Mouse (Mus musculus) liver, embryonic 12.5 days (tissue): ENCODE measurements at regions not wholly inside any gene's neighbourhood (a gene's known extent, or its start where the extent isn't known, plus 50 kb on each side); places are given as distances from the start of the nearest gene placed in this dataset.

Experiments
- ATAC-seq: fragments of 200-750 bp; cut with Nextera tagmentation; 2 replicates; pipeline ENCODE4 v1.8.0; 2017; ENCODE audit warnings: moderate number of reproducible peaks, mild to moderate bottlenecking, moderate library complexity
- H3K27ac ChIP-seq: fragments of 300-500 bp; sonication (generic); 2 replicates; pipeline ENCODE4 v1.5.1; 2016; ENCODE audit warnings: mild to moderate bottlenecking
- H3K27me3 ChIP-seq: fragments of 300-500 bp; sonication (generic); replicated peaks from 2 replicates; pipeline ENCODE4 v1.6.1; 2016; ENCODE audit warnings: mild to moderate bottlenecking, moderate library complexity
- H3K36me3 ChIP-seq: fragments of 300-500 bp; sonication (generic); 2 replicates; pipeline ENCODE4 v1.6.1; 2016; ENCODE audit warnings: mild to moderate bottlenecking, moderate library complexity
- H3K4me1 ChIP-seq: fragments of 300-500 bp; sonication (generic); 2 replicates; pipeline ENCODE4 v1.6.1; 2016
- H3K4me2 ChIP-seq: fragments of 300-500 bp; sonication (generic); 2 replicates; pipeline ENCODE4 v1.6.1; 2016; ENCODE audit warnings: mild to moderate bottlenecking, moderate library complexity
- H3K4me3 ChIP-seq: fragments of 300-500 bp; sonication (generic); 2 replicates; pipeline ENCODE4 v1.5.1; 2016; ENCODE audit warnings: mild to moderate bottlenecking, moderate library complexity
- H3K9ac ChIP-seq: fragments of 300-500 bp; sonication (generic); 2 replicates; pipeline ENCODE4 v1.6.1; 2016; ENCODE audit warnings: mild to moderate bottlenecking, moderate library complexity
- H3K9me3 ChIP-seq: fragments of 300-500 bp; sonication (generic); replicated peaks from 2 replicates; pipeline ENCODE4 v1.6.1; 2016; ENCODE audit warnings: mild to moderate bottlenecking, moderate library complexity
- WGBS: fragments of 180-500 bp; shearing (Covaris S2); methylation state at CpG from one replicate; pipeline ENCODE4 v1.1.7; 2016; ENCODE audit not compliant: insufficient replicate concordance; 5-methylcytosine and 5-hydroxymethylcytosine counted together

- ATAC-seq: no peak
- H3K9ac ChIP-seq: no peak overlapping the region
- H3K9me3 ChIP-seq: no peaks in the 10 kb centered on the region
- no peaks in the 10 kb centered on the region; the same call in 1 of the 2 replicates for H3K27me3 ChIP-seq
- WGBS: 56% methylated on average over 4 of the region's 4 CpGs
- H3K4me2 ChIP-seq: no peak overlapping the region
- H3K4me3 ChIP-seq: no peak overlapping the region
- H3K27ac ChIP-seq: no peak overlapping the region
- H3K36me3 ChIP-seq: no peaks in the 10 kb centered on the region
- H3K4me1 ChIP-seq: no peaks in the 10 kb centered on the region
Measured at GRCm38 (mm10) chr1:92727961-92728360, 79.3 kb upstream of the Otos start.

DNA sequence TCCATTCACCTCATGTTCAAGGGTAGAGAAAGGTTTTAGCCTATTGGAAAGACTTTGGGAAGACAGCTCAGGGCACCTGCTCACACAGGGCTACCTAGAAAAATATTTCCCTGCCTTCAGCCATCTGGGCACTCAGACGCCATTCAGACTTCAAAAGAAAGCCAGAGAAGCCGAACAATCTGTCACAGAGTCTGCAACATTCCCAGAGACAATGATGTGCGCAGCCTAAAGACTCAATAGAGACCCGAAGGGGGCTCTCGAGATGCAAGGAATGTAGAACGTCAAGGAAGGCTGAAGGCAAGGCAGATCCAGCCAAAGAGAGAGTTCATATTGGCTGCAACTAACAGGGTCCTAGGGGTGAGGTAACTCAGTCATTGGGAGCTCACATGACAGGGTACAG lies 78.7 kb upstream of the Otos start:
- Histone ChIP-seq H3K27ac (no peak overlapping the region), H3K4me3 (no peak overlapping the region), H3K9ac (no peak overlapping the region), H3K27me3 (no peaks in the 10 kb centered on the region; the same call in 1 of the 2 replicates), H3K4me2 (no peak overlapping the region), H3K36me3 (no peaks in the 10 kb centered on the region), H3K9me3 (no peaks in the 10 kb centered on the region), H3K4me1 (no peaks in the 10 kb centered on the region)
- ATAC-seq: no peak
- whole genome bisulfite sequencing: 63% methylated on average over 6 of the region's 6 CpGs

GRCm38 (mm10) chr1:92726341-92726740 lies 77.7 kb upstream of the Otos start:
- no peak overlapping the region for H3K4me3 ChIP-seq
- H3K27me3 ChIP-seq: no peaks in the 10 kb centered on the region; the same call in 1 of the 2 replicates
- no peak for ATAC-seq
- no peak overlapping the region for H3K27ac ChIP-seq
- no peaks in the 10 kb centered on the region for H3K9me3 ChIP-seq
- H3K4me1 ChIP-seq: no peaks in the 10 kb centered on the region
- H3K36me3 ChIP-seq: no peaks in the 10 kb centered on the region
- WGBS: 64% methylated on average over 6 of the region's 6 CpGs
- H3K4me2 ChIP-seq: no peak overlapping the region
- H3K9ac ChIP-seq: no peak overlapping the region

DNA sequence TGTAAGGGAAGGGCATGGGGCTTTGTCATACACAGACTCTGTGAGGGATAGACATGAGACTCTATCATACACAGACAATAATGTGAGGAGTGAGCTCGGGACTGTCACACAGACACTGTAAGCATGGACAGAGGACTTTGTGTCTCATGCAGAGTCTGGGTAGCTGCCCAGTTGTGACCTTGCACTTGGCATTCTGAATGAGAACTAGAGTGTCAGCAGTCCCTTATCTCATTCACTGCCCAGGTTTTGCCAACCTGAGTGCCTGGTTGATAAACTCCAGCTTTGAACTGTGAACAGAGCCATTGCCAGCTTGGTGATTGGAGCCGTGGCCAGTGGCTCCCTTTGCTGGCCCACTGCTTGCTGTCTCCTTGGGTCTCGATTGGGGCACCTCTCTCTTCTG lies 75.5 kb upstream of the Otos start:
- 56% methylated on average over 3 of the region's 3 CpGs for WGBS
- Histone ChIP-seq H3K9ac (no peak overlapping the region), H3K27ac (no peak overlapping the region), H3K36me3 (no peaks in the 10 kb centered on the region), H3K4me2 (no peak overlapping the region), H3K9me3 (no peaks in the 10 kb centered on the region), H3K27me3 (no peaks in the 10 kb centered on the region), H3K4me3 (no peak overlapping the region), H3K4me1 (no peaks in the 10 kb centered on the region)
- no peak for ATAC-seq

DNA sequence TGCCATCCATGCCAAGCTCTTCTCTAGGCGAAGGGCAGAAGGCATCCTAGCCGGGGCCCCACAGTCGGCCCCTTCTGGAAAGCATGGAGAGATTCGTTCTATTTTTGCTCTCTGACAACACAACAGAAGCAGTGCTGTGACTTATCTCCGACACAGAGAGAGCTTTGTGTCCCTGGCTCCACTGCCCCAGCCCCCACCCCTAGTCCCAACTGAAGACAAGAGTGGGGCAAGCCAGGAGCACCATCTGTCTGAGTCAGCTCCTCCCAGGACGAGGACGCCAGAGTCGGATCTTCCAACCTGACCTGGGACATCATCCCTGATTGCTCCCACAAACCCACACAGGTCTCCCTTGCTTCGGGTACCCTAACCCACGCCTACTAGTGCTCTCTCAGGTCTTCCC lies 71.9 kb upstream of the Otos start:
- Histone ChIP-seq H3K4me1 (no peaks in the 10 kb centered on the region), H3K27me3 (0 out of 2 replicates have a peak, but pooled peaks cover 7% of the 10 kb centered on the region), H3K36me3 (no peaks in the 10 kb centered on the region), H3K4me2 (no peak overlapping the region), H3K4me3 (no peak overlapping the region), H3K27ac (no peak overlapping the region), H3K9ac (no peak overlapping the region), H3K9me3 (no peaks in the 10 kb centered on the region)
- no peak for ATAC-seq
- WGBS: 72% methylated on average over 10 of the region's 10 CpGs

DNA sequence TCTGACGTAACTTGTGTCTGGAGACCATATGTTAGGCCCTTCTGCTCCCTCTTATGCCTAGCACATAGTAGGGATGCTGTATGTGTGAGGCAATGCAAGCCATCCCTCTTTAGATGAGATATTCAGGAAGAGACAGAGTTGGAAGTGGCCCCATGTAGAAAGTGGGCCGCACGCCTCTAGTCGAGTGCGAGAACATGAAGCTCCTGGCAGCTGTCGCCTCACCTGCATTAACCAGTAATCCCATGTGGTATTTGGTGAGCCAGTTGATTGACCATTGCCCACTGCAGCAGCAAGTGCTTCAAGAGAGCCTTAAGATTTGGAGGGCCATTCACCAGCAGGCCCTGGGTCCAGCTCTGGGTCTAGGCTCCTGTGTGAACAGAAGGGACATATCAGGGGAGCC lies 71.2 kb upstream of the Otos start:
- Histone ChIP-seq H3K27ac (no peak overlapping the region), H3K36me3 (no peaks in the 10 kb centered on the region), H3K27me3 (0 out of 2 replicates have a peak, but pooled peaks cover 8% of the 10 kb centered on the region), H3K9me3 (no peaks in the 10 kb centered on the region), H3K4me1 (no peaks in the 10 kb centered on the region), H3K4me3 (no peak overlapping the region), H3K4me2 (no peak overlapping the region), H3K9ac (no peak overlapping the region)
- WGBS: 86% methylated on average over 6 of the region's 6 CpGs
- ATAC-seq: no peak

DNA sequence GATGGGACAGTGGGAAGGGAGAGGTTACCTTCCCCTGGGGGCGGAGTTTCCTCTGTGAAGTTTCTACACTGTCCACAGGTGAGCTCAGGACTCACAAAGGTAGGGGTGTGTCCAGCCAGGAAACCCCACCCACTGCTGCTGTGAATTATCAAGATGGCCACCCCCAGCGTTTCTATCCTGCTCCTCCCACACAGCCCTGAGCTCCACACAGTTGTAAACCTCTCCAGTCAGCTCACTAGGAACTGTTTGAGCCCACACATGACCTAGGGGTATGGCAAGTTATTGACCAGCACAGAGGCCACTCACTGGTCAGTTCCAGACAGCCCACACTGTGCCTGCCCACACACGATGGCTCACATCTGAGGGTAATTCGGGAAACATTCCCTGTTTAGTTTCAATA lies 69.5 kb upstream of the Otos start:
- Histone ChIP-seq H3K27ac (no peak overlapping the region), H3K4me3 (no peak overlapping the region), H3K27me3 (0 out of 2 replicates have a peak, but pooled peaks cover 8% of the 10 kb centered on the region), H3K36me3 (no peaks in the 10 kb centered on the region), H3K4me2 (no peak overlapping the region), H3K9me3 (no peaks in the 10 kb centered on the region), H3K9ac (no peak overlapping the region), H3K4me1 (no peaks in the 10 kb centered on the region)
- ATAC-seq: no peak
- WGBS: 57% methylated on average over 4 of the region's 4 CpGs

DNA sequence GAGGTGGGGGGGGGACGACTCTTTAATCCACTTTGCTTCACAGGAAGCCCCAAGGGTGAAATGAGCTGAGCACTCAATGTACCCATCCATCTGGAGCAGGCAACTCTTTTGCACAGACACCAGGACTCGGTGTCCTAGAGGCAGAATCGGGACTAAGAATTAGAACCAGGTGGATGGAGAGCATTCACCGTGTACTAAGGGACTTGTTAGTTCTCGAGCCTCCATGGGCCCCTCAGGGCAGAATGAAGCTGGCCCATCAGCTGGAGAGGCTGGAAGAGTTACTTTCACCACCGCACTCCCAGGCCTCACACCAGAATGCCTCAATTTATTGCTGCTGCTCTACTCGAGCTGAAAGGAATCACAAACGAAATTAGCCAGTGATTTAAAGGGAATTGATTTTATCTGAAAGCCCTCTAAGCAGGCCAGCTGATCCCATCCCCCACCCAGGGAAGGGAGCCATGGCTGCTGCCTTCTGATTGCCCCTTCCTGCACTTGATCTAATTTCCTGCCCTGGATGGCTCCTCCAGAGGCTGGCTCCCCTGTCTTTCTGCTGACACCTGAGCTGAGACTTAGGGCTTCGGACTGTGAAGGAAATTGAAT lies 66.2 kb upstream of the Otos start:
- Histone ChIP-seq H3K27me3 (0 out of 2 replicates have a peak, but pooled peaks cover 8% of the 10 kb centered on the region), H3K4me1 (no peaks in the 10 kb centered on the region), H3K4me2 (no peak overlapping the region), H3K9me3 (no peaks in the 10 kb centered on the region), H3K36me3 (no peaks in the 10 kb centered on the region), H3K4me3 (no peak overlapping the region), H3K27ac (no peak overlapping the region), H3K9ac (no peak overlapping the region)
- 37% methylated on average over 9 of the region's 9 CpGs for WGBS
- no peak for ATAC-seq

DNA sequence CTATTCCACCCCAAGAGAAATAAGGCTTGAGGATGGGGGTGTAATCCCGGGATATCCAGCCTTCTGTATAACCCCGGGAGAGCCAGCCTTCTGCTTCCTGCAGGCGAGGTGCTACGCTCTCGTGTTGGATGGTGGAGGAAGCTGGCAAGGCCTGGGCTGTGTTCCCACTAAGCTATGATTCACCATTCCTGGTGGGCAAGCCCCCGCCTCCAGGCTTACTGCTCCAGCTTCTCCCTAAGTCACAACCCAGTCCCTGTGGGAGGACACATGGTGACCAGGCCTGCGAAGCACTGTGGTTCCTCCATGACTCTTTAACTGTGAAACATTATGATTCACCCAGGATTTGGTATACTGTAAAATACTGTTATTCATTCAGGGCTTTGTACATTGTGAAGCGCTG lies 63.7 kb upstream of the Otos start:
- Histone ChIP-seq H3K4me3 (no peak overlapping the region), H3K27me3 (0 out of 2 replicates have a peak, but pooled peaks cover 8% of the 10 kb centered on the region), H3K9ac (no peak overlapping the region), H3K36me3 (no peaks in the 10 kb centered on the region), H3K4me1 (no peaks in the 10 kb centered on the region), H3K9me3 (no peaks in the 10 kb centered on the region), H3K27ac (no peak overlapping the region), H3K4me2 (no peak overlapping the region)
- no peak for ATAC-seq
- WGBS: 66% methylated on average over 8 of the region's 8 CpGs

GRCm38 (mm10) chr1:92710321-92710839 lies 61.7 kb upstream of the Otos start:
- Histone ChIP-seq H3K27me3 (no peaks in the 10 kb centered on the region), H3K4me1 (no peaks in the 10 kb centered on the region), H3K36me3 (no peaks in the 10 kb centered on the region), H3K27ac (no peak overlapping the region), H3K9ac (no peak overlapping the region), H3K4me3 (no peak overlapping the region), H3K4me2 (no peak overlapping the region), H3K9me3 (no peaks in the 10 kb centered on the region)
- 55% methylated on average over 2 of the region's 2 CpGs for WGBS
- no peak for ATAC-seq

- Histone ChIP-seq H3K9ac (no peak overlapping the region), H3K4me3 (no peak overlapping the region), H3K4me1 (no peaks in the 10 kb centered on the region), H3K4me2 (no peak overlapping the region), H3K27me3 (no peaks in the 10 kb centered on the region), H3K27ac (no peak overlapping the region), H3K9me3 (no peaks in the 10 kb centered on the region), H3K36me3 (no peaks in the 10 kb centered on the region)
- ATAC-seq: no peak
- 65% methylated on average over 14 of the region's 14 CpGs for WGBS
Measured at GRCm38 (mm10) chr1:92709190-92709850, 60.7 kb upstream of the Otos start.

DNA sequence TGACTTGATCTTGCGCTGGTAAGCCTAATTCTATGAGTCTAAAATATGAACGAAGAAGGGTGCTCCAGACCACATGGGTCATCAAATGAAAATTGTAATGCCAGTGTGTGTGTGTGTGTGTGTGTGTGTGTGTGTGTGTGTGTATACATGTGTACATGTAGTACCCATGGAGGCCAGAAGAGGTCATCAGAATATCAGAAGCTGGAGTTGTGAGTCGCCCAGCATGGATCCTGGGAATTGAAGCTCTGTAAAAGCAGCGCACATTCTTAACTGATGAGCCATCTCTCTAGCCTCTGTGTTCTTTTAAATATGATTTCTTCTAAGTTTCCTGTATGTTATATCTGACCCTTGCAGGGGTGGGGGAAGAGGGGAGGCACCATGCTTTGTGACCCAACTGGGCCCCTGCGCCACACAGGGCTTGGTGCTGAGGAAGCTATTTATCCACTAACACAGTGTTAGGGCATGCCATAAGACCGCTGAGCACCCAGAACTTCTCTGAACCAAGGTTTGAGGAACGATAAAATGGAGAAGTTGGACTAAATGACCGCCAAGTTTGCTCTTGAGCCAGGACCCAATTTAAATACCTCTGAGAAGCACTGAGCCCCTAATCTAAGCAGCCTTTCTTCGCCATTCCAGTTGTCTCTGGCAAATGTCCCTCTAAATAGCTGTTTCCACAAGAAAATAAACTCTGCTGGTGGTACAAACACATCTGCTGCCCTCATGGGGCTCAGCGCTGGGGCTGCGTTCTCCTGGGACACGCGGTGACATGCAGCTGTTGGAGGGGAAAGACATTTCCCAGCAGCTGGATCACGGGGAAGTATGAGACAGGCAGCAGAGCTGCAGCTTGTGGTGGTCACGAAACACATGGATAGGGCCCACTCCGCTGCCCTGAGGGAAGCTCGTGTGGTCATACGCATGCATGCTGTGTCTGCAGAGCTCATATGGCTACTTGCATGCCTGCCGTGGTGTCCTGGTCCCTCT lies 59.6 kb upstream of the Otos start:
- H3K9me3 ChIP-seq: no peaks in the 10 kb centered on the region
- H3K27ac ChIP-seq: no peak overlapping the region
- no peaks in the 10 kb centered on the region for H3K4me1 ChIP-seq
- no peak overlapping the region for H3K9ac ChIP-seq
- no peak for ATAC-seq
- no peak overlapping the region for H3K4me3 ChIP-seq
- no peaks in the 10 kb centered on the region for H3K27me3 ChIP-seq
- no peaks in the 10 kb centered on the region for H3K36me3 ChIP-seq
- WGBS: 73% methylated on average over 19 of the region's 19 CpGs
- H3K4me2 ChIP-seq: no peak overlapping the region
